Mouse (Mus musculus): Measurements from ENCODE around the gene Mprip. TPM values are rescaled to one million over a fixed set of nuclear protein-coding genes. Genes with fewer than 3 reads are reported as not detected.
A peak's percentile ranks its signal among the peaks of the same experiment; 100 is the strongest.

Mprip gene
- polyA plus RNA-seq, 1 experiment: 111 TPM

GRCm38 (mm10) chr11:59758191-59758985, 97.3 kb downstream of the Mprip start:
- TF ChIP-seq CTCF (IDR thresholded peaks at IDR 0.05; ENCODE audit: insufficient read depth, low read depth, low read length) (no peak), POLR2A (IDR thresholded peaks at IDR 0.05; ENCODE audit: insufficient read depth, low read depth, low read length) (no peak)
- peak overlapping the region; percentile 83 for H3K27ac ChIP-seq (ENCODE audit: insufficient read depth, low read depth, low read length)
- peaks cover 34% of the 10 kb centered on the region for H3K4me1 ChIP-seq (ENCODE audit: control insufficient read depth, insufficient read depth, low read length)
- no peak overlapping the region for H3K4me3 ChIP-seq (ENCODE audit: insufficient read depth, low read depth, low read length)
- 75% methylated on average over 9 of the region's 9 CpGs for WGBS

GRCm38 (mm10) chr11:59759178-59759577, 98.1 kb downstream of the Mprip start:
- TF ChIP-seq CTCF (IDR thresholded peaks at IDR 0.05; ENCODE audit: insufficient read depth, low read depth, low read length): no peak
- TF ChIP-seq POLR2A (IDR thresholded peaks at IDR 0.05; ENCODE audit: insufficient read depth, low read depth, low read length): no peak
- peaks cover 34% of the 10 kb centered on the region for H3K4me1 ChIP-seq (ENCODE audit: control insufficient read depth, insufficient read depth, low read length)
- H3K27ac ChIP-seq (ENCODE audit: insufficient read depth, low read depth, low read length): peak overlapping the region; percentile 83
- no peak overlapping the region for H3K4me3 ChIP-seq (ENCODE audit: insufficient read depth, low read depth, low read length)
- 7% methylated on average over 4 of the region's 4 CpGs for WGBS

GRCm38 (mm10) chr11:59759626-59760025, 98.5 kb downstream of the Mprip start:
- peak overlapping the region; percentile 83 for H3K27ac ChIP-seq (ENCODE audit: insufficient read depth, low read depth, low read length)
- 63% methylated on average over 2 of the region's 2 CpGs for WGBS
- H3K4me1 ChIP-seq (ENCODE audit: control insufficient read depth, insufficient read depth, low read length): peaks cover 34% of the 10 kb centered on the region
- no peak overlapping the region for H3K4me3 ChIP-seq (ENCODE audit: insufficient read depth, low read depth, low read length)
- no peak for TF ChIP-seq POLR2A (IDR thresholded peaks at IDR 0.05; ENCODE audit: insufficient read depth, low read depth, low read length)
- TF ChIP-seq CTCF (IDR thresholded peaks at IDR 0.05; ENCODE audit: insufficient read depth, low read depth, low read length): no peak

- H3K4me1 ChIP-seq (ENCODE audit: control insufficient read depth, insufficient read depth, low read length): peaks cover 32% of the 10 kb centered on the region
- 93% methylated on average over 6 of the region's 6 CpGs for WGBS
- H3K4me3 ChIP-seq (ENCODE audit: insufficient read depth, low read depth, low read length): no peak overlapping the region
- TF ChIP-seq POLR2A (IDR thresholded peaks at IDR 0.05; ENCODE audit: insufficient read depth, low read depth, low read length) (no peak), CTCF (IDR thresholded peaks at IDR 0.05; ENCODE audit: insufficient read depth, low read depth, low read length) (no peak)
- no peak overlapping the region for H3K27ac ChIP-seq (ENCODE audit: insufficient read depth, low read depth, low read length)
These were observed 99.7 kb downstream of the Mprip start for GRCm38 (mm10) chr11:59760796-59761195.

- Histone ChIP-seq H3K27ac (ENCODE audit: insufficient read depth, low read depth, low read length) (no peak overlapping the region), H3K4me3 (ENCODE audit: insufficient read depth, low read depth, low read length) (no peak overlapping the region), H3K4me1 (ENCODE audit: control insufficient read depth, insufficient read depth, low read length) (no peaks in the 10 kb centered on the region)
- WGBS: 90% methylated on average over 2 of the region's 2 CpGs
- TF ChIP-seq CTCF (IDR thresholded peaks at IDR 0.05; ENCODE audit: insufficient read depth, low read depth, low read length) (no peak), POLR2A (IDR thresholded peaks at IDR 0.05; ENCODE audit: insufficient read depth, low read depth, low read length) (no peak)
These were observed 108.2 kb downstream of the Mprip start for GRCm38 (mm10) chr11:59769307-59769706.

- Histone ChIP-seq H3K4me3 (ENCODE audit: insufficient read depth, low read depth, low read length) (no peak overlapping the region), H3K27ac (ENCODE audit: insufficient read depth, low read depth, low read length) (no peak overlapping the region), H3K4me1 (ENCODE audit: control insufficient read depth, insufficient read depth, low read length) (no peaks in the 10 kb centered on the region)
- TF ChIP-seq POLR2A (IDR thresholded peaks at IDR 0.05; ENCODE audit: insufficient read depth, low read depth, low read length): no peak
- 71% methylated on average over 6 of the region's 6 CpGs for WGBS
These were observed 108.6 kb downstream of the Mprip start for GRCm38 (mm10) chr11:59769738-59770137.

- 56% methylated on average over 7 of the region's 7 CpGs for WGBS
- Histone ChIP-seq H3K27ac (ENCODE audit: insufficient read depth, low read depth, low read length) (no peak overlapping the region), H3K4me1 (ENCODE audit: control insufficient read depth, insufficient read depth, low read length) (no peaks in the 10 kb centered on the region), H3K4me3 (ENCODE audit: insufficient read depth, low read depth, low read length) (no peak overlapping the region)
- TF ChIP-seq CTCF (IDR thresholded peaks at IDR 0.05; ENCODE audit: insufficient read depth, low read depth, low read length): no peak
- TF ChIP-seq POLR2A (IDR thresholded peaks at IDR 0.05; ENCODE audit: insufficient read depth, low read depth, low read length): no peak
These were observed 109.6 kb downstream of the Mprip start for GRCm38 (mm10) chr11:59770753-59771152.

GRCm38 (mm10) chr11:59772291-59772690, 111.2 kb downstream of the Mprip start:
- no peak for TF ChIP-seq POLR2A (IDR thresholded peaks at IDR 0.05; ENCODE audit: insufficient read depth, low read depth, low read length)
- TF ChIP-seq CTCF (IDR thresholded peaks at IDR 0.05; ENCODE audit: insufficient read depth, low read depth, low read length): no peak
- 76% methylated on average over 2 of the region's 2 CpGs for WGBS
- Histone ChIP-seq H3K4me3 (ENCODE audit: insufficient read depth, low read depth, low read length) (no peak overlapping the region), H3K27ac (ENCODE audit: insufficient read depth, low read depth, low read length) (no peak overlapping the region), H3K4me1 (ENCODE audit: control insufficient read depth, insufficient read depth, low read length) (no peaks in the 10 kb centered on the region)

GRCm38 (mm10) chr11:59772902-59773301, 111.8 kb downstream of the Mprip start:
- TF ChIP-seq CTCF (IDR thresholded peaks at IDR 0.05; ENCODE audit: insufficient read depth, low read depth, low read length) (no peak), POLR2A (IDR thresholded peaks at IDR 0.05; ENCODE audit: insufficient read depth, low read depth, low read length) (no peak)
- Histone ChIP-seq H3K27ac (ENCODE audit: insufficient read depth, low read depth, low read length) (no peak overlapping the region), H3K4me3 (ENCODE audit: insufficient read depth, low read depth, low read length) (no peak overlapping the region), H3K4me1 (ENCODE audit: control insufficient read depth, insufficient read depth, low read length) (no peaks in the 10 kb centered on the region)
- 81% methylated on average over 4 of the region's 4 CpGs for WGBS
